22 mouse cellular contexts compared by ENCODE assay signal in genomic region chr2:21253644-21254043, GRCm38 (mm10). TPM values are rescaled to one million over a fixed set of nuclear protein-coding genes. Genes with fewer than 3 reads are reported as not detected.
DNase-seq lines count a peak whose midpoint lies in the region; ATAC-seq and TF ChIP-seq lines count a peak whose summit lies in the region.
"Had no signal": no experiment of that assay in that cellular context is flagged by ENCODE, and none has a peak within 500 bp of the region (broad histone marks: within the 10 kb centered on the region; RNA-seq: fewer than 3 reads in every experiment).

No protein-coding gene starts in this region.

- H3K4me3 ChIP-seq in myocyte: no peak overlapping the region

- H3K4me2 ChIP-seq in myocyte (ENCODE audit: low read depth): peak overlapping the region; percentile 49

- DNase-seq in gastrocnemius, postnatal 25 days: no peak
- DNase-seq in layer of hippocampus, adult 11-12 months (ENCODE audit: low spot score): no peak
- no peak for DNase-seq in urinary bladder, postnatal 4 days (ENCODE audit: low spot score in 2 of 2)
- DNase-seq: adrenal gland, adult 2 months; adrenal gland, adult 8-10 months; adrenal gland, postnatal 10 days; adrenal gland, postnatal 14 days; adrenal gland, postnatal 25 days; adrenal gland, postnatal 36 days; B cell, adult 2 months; cerebellum, adult 11 months; cerebellum, adult 11-12 months; cerebellum, adult 18-20 months had no signal

- no peaks in the 10 kb centered on the region for H3K36me3 ChIP-seq in myocyte (ENCODE audit: control insufficient read depth, insufficient read depth)
- H3K36me3 ChIP-seq: G1E had no signal

- H3ac ChIP-seq in myocyte (ENCODE audit: control insufficient read depth, insufficient read length): no peak overlapping the region

- H3K79me2 ChIP-seq in myocyte (ENCODE audit: control insufficient read depth, insufficient read depth): no peaks in the 10 kb centered on the region

- H3K27me3 ChIP-seq in myocyte (ENCODE audit: control insufficient read depth, insufficient read depth, insufficient read length): no peaks in the 10 kb centered on the region
- H3K27me3 ChIP-seq: CH12.LX, Patski had no signal

- ATAC-seq in megakaryocyte progenitor cell, adult 5-6 weeks (replicated peaks; ENCODE audit: poor library complexity): peak; percentile 57; the same call in 1 of the 2 replicates
- peak; percentile 65 for ATAC-seq in megakaryocyte-erythroid progenitor cell, adult 5-6 weeks (replicated peaks; ENCODE audit: low FRiP score, low TSS enrichment, poor library complexity, severe bottlenecking)
- ATAC-seq: activated CD4-positive, CD25-positive, alpha-beta regulatory T cell, adult 4 months; CD4-positive, CD25-positive, alpha-beta regulatory T cell, adult 4 months; Patski had no signal

- TF ChIP-seq POLR2A in myocyte (IDR thresholded peaks at IDR 0.05; ENCODE audit: insufficient read length, low read depth): no peak

TF ChIP-seq in myocyte, 11 proteins besides CTCF, POLR2A, EP300 and RAD21:
- no peak for TF ChIP-seq SRF (IDR thresholded peaks at IDR 0.05; ENCODE audit: control insufficient read depth, insufficient read length, low read depth)
- TF ChIP-seq MAX (IDR thresholded peaks at IDR 0.05; ENCODE audit: low read depth): no peak
- TF ChIP-seq MYOG (IDR thresholded peaks at IDR 0.05; ENCODE audit: control insufficient read depth in 1 of 3, insufficient read depth in 1 of 3, insufficient read length in 2 of 3, low read depth in 2 of 3): no peak
- no peak for TF ChIP-seq REST (IDR thresholded peaks at IDR 0.05; ENCODE audit: insufficient read depth, insufficient read length)
- TF ChIP-seq CEBPB (IDR thresholded peaks at IDR 0.05; ENCODE audit: insufficient read depth, poor library complexity, severe bottlenecking): no peak
- no peak for TF ChIP-seq E2F4 (IDR thresholded peaks at IDR 0.05; ENCODE audit: insufficient read depth)
- no peak for TF ChIP-seq POLR2AphosphoS2 (IDR thresholded peaks at IDR 0.05; ENCODE audit: insufficient read length, low read depth)
- TF ChIP-seq USF1 (IDR thresholded peaks at IDR 0.05; ENCODE audit: low read depth): no peak
- TF ChIP-seq TCF12 (IDR thresholded peaks at IDR 0.05; ENCODE audit: insufficient read depth, poor library complexity, severe bottlenecking): no peak
- no peak for TF ChIP-seq TCF3 (IDR thresholded peaks at IDR 0.05; ENCODE audit: insufficient read length, low read depth)
- TF ChIP-seq MYOD1 (IDR thresholded peaks at IDR 0.05; ENCODE audit: control insufficient read depth in 1 of 3, insufficient read length in 2 of 3, low read depth in 2 of 3): no peak
TF ChIP-seq in myocyte: peak in this region for 0.

RNA-seq across cellular contexts. Expression of gene Thnsl1, which starts 48.1 kb away (rescaled TPM):
- total RNA-seq in megakaryocyte progenitor cell, adult 5-6 weeks (2015): 5.0 and 5.8 TPM in 2 replicates
- total RNA-seq in megakaryocyte progenitor cell, adult 5-6 weeks (2017): 3.9 and 4.5 TPM in 2 replicates
- 1.9 and 2.5 TPM in 2 replicates for total RNA-seq in megakaryocyte-erythroid progenitor cell, adult 5-6 weeks (2014; fragmentation: Nextera tagmentation)
- 2.0 and 3.5 TPM in 2 replicates for total RNA-seq in megakaryocyte-erythroid progenitor cell, adult 5-6 weeks (2017)
- polyA plus RNA-seq in myocyte (2012; fragmentation: generic; extraction: Trizol): 3.6 TPM
- total RNA-seq in gastrocnemius, postnatal 25 days (2021): 1 to 10 TPM; 2.4 to 2.5 TPM

RNA-seq across cellular contexts. Expression of gene Enkur, which starts 48.5 kb away (rescaled TPM):
- 2.3 and 2.8 TPM in 2 replicates for total RNA-seq in megakaryocyte progenitor cell, adult 5-6 weeks (2015)
- total RNA-seq in megakaryocyte progenitor cell, adult 5-6 weeks (2017): 3.1 and 4.0 TPM in 2 replicates
- not detected in 2 replicates for total RNA-seq in megakaryocyte-erythroid progenitor cell, adult 5-6 weeks (2014; fragmentation: Nextera tagmentation)
- total RNA-seq in megakaryocyte-erythroid progenitor cell, adult 5-6 weeks (2017): 0.72 TPM in 1 of 2 replicates, not detected in the other
- 1.0 TPM for polyA plus RNA-seq in myocyte (2012; fragmentation: generic; extraction: Trizol)
- total RNA-seq in gastrocnemius, postnatal 25 days (2021): under 1 TPM; 0.31 to 0.96 TPM
- total RNA-seq: MEL had no signal
- polyA plus RNA-seq: activated CD4-positive, CD25-positive, alpha-beta regulatory T cell, adult 4 months; adrenal gland, adult 2 months; G1E had no signal
